In the genomic region with DNA sequence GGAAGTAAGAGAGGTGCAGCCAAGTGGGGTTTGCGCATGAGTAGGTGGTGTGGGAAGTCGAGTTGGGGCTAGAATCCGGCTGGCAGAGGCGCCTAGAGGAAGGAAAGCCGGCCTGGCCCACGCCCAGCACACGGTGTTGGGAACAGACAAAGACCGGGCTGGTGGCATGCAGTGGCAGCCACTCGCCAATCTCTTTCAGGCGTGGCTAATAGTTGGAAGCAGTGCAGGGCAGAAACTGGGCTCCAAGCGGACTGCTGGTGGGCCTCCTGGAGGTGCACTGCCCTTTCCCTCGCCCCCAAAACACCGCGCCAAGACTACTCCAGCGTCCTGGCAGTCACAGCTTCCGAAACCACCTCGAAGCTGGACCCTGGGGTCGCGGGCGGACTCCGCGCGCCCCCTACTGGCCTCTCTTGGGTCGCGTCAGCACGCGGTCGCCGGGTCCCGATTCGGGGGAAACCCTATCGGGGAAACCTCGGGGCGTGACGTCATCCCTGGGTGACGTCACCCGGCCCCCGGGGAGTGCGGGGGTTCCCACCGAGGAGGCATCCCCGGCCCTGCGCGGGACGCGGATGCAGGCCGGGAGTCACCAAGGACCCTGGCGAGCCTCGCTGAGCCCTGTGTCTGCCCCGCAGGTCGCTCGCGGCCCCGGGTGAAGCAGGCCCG, we compare ENCODE assay signal across 8 mouse cellular contexts. TPM values are rescaled to one million over a fixed set of nuclear protein-coding genes. Genes with fewer than 3 reads are reported as not detected.
DNase-seq lines count a peak whose midpoint lies in the region; ATAC-seq and TF ChIP-seq lines count a peak whose summit lies in the region.

No protein-coding gene starts in this region.

- peaks cover 6% of the 10 kb centered on the region; the same call in 1 of the 2 replicates for H3K36me3 ChIP-seq in ES-E14 (ENCODE audit: control insufficient read depth, insufficient read depth, low read length, poor library complexity, severe bottlenecking)
- H3K36me3 ChIP-seq in forebrain, embryonic 10.5 days (replicated peaks): peaks cover 35% of the 10 kb centered on the region
- H3K36me3 ChIP-seq in heart, postnatal 0 days (replicated peaks; ENCODE audit: control insufficient read depth, insufficient read depth, low read length): peaks cover 17% of the 10 kb centered on the region
- peaks cover 10% of the 10 kb centered on the region for H3K36me3 ChIP-seq in lung, embryonic 16.5 days (ENCODE audit: control insufficient read depth, insufficient read depth, low read length)

- DNase-seq in ES-E14 (ENCODE audit: low read depth, low spot score): peak; percentile 68
- peak; percentile 76 for DNase-seq in c-Kit-positive CD71-negative TER-119-negative erythroid progenitor cells, embryonic 14.5 days (ENCODE audit: low read depth)
- DNase-seq in forebrain, embryonic 10.5 days (ENCODE audit: extremely low spot score, low spot score): peak; percentile 94
- peak; percentile 71 for DNase-seq in heart, postnatal 0 days (ENCODE audit: low spot score)
- peak; percentile 79 to 88 for DNase-seq in kidney, postnatal 36 days
- peak; percentile 64 for DNase-seq in ovary, adult 18-20 months (ENCODE audit: low spot score)
- peak; percentile 87 for DNase-seq in thymus, postnatal 14 days

- H3K4me2 ChIP-seq in heart, postnatal 0 days (ENCODE audit: low read depth, low read length): peak overlapping the region; percentile 94
- H3K4me2 ChIP-seq in lung, embryonic 16.5 days (ENCODE audit: low read depth, low read length): peak overlapping the region; percentile 97

- WGBS in forebrain, embryonic 10.5 days: 1% methylated on average over 54 of the region's 54 CpGs
- 1% methylated on average over 50 of the region's 54 CpGs for WGBS in heart, postnatal 0 days
- under 1% methylated on average over 53 of the region's 54 CpGs for whole genome bisulfite sequencing in lung, embryonic 16.5 days

- peaks cover 0 to 3% of the 10 kb centered on the region in 2 experiments; a peak in 2 of 4 replicates for H3K4me1 ChIP-seq in ES-E14 (ENCODE audit: control insufficient read depth in 2 of 2, insufficient read depth in 2 of 2, low read length in 2 of 2, poor library complexity in 1 of 2)
- H3K4me1 ChIP-seq in forebrain, embryonic 10.5 days: peaks cover 100% of the 10 kb centered on the region
- H3K4me1 ChIP-seq in heart, postnatal 0 days (ENCODE audit: control insufficient read depth, insufficient read depth): peaks cover 5% of the 10 kb centered on the region; the same call in 1 of the 2 replicates
- peaks cover 8% of the 10 kb centered on the region for H3K4me1 ChIP-seq in lung, embryonic 16.5 days (replicated peaks; ENCODE audit: control insufficient read depth, insufficient read depth, low read length)

- H3K27ac ChIP-seq in ES-E14 (ENCODE audit: insufficient read depth, low read depth, low read length, poor library complexity, severe bottlenecking): no peak overlapping the region
- H3K27ac ChIP-seq in forebrain, embryonic 10.5 days: peak overlapping the region; percentile 88
- H3K27ac ChIP-seq in heart, postnatal 0 days (ENCODE audit: low read depth): no peak overlapping the region
- H3K27ac ChIP-seq in lung, embryonic 16.5 days (ENCODE audit: low read length): no peak overlapping the region; the same call in 1 of the 2 replicates

- no peaks in the 10 kb centered on the region for H3K9me3 ChIP-seq in ES-E14 (ENCODE audit: control insufficient read depth, insufficient read depth, low read depth, low read length)
- H3K9me3 ChIP-seq in forebrain, embryonic 10.5 days: no peaks in the 10 kb centered on the region
- H3K9me3 ChIP-seq in heart, postnatal 0 days (replicated peaks; ENCODE audit: control insufficient read depth, low read length): no peaks in the 10 kb centered on the region
- no peaks in the 10 kb centered on the region for H3K9me3 ChIP-seq in lung, embryonic 16.5 days (ENCODE audit: control insufficient read depth, low read length)

- peak overlapping the region; percentile 67 to 73 for H3K4me3 ChIP-seq in ES-E14 (ENCODE audit: insufficient read depth in 1 of 2, low read depth in 1 of 2, low read length in 2 of 2, poor library complexity in 1 of 2, severe bottlenecking in 1 of 2)
- peak overlapping the region; percentile 77 for H3K4me3 ChIP-seq in forebrain, embryonic 10.5 days
- H3K4me3 ChIP-seq in heart, postnatal 0 days (ENCODE audit: low read depth, low read length): peak overlapping the region; percentile 53
- peak overlapping the region; percentile 59 for H3K4me3 ChIP-seq in lung, embryonic 16.5 days (ENCODE audit: low read length)

- H3K9ac ChIP-seq in ES-E14 (ENCODE audit: insufficient read depth, low read depth, low read length, poor library complexity, severe bottlenecking): peak overlapping the region; percentile 78
- peak overlapping the region; percentile 37 for H3K9ac ChIP-seq in heart, postnatal 0 days (replicated peaks; ENCODE audit: low read depth, low read length)
- H3K9ac ChIP-seq in lung, embryonic 16.5 days (ENCODE audit: low read length): peak overlapping the region; percentile 63

- 0 out of 2 replicates have a peak, but pooled peaks cover 14% of the 10 kb centered on the region for H3K27me3 ChIP-seq in forebrain, embryonic 10.5 days (ENCODE audit: poor library complexity, severe bottlenecking)
- peaks cover 76% of the 10 kb centered on the region for H3K27me3 ChIP-seq in heart, postnatal 0 days (ENCODE audit: control insufficient read depth, insufficient read depth, low read length)
- peaks cover 3% of the 10 kb centered on the region; the same call in 1 of the 2 replicates for H3K27me3 ChIP-seq in lung, embryonic 16.5 days (ENCODE audit: control insufficient read depth, insufficient read depth, low read depth, low read length)

- TF ChIP-seq CTCF in heart, postnatal 0 days (IDR thresholded peaks at IDR 0.05; ENCODE audit: low read depth): peak; percentile 86

- in situ Hi-C loops in ES-E14 (cut with MboI; ENCODE audit: low sequenced_read_pairs in 2 of 2, unreplicated experiment in 2 of 2): no loop called here

- TF ChIP-seq EP300 in heart, postnatal 0 days (IDR thresholded peaks at IDR 0.05; ENCODE audit: low read depth): no peak

- peak; percentile 70 for ATAC-seq in heart, postnatal 0 days (ENCODE audit: insufficient read depth, low read depth)
- peak; percentile 76 for ATAC-seq in lung, embryonic 16.5 days (ENCODE audit: low read depth)

TF ChIP-seq in ES-E14, 5 proteins besides CTCF, POLR2A, EP300 and RAD21:
- TF ChIP-seq MAFK (IDR thresholded peaks at IDR 0.05; ENCODE audit: insufficient read depth, low read depth, low read length): no peak
- peak; percentile 31; the same call in 1 of the 2 replicates for TF ChIP-seq ZC3H11A (IDR thresholded peaks at IDR 0.05; ENCODE audit: borderline replicate concordance, low read depth, low read length)
- TF ChIP-seq HCFC1 (IDR thresholded peaks at IDR 0.05; ENCODE audit: borderline replicate concordance, insufficient read depth, low read length): peak; percentile 63; the same call in 1 of the 2 replicates

RNA-seq across cellular contexts. Expression of gene Prr7, which starts 7.2 kb away (rescaled TPM):
- 2.5 and 5.8 TPM in 2 replicates for total RNA-seq in ES-E14 (2012; rRNA removed)
- 0.75 and 0.88 TPM in 2 replicates for polyA plus RNA-seq in forebrain, embryonic 10.5 days (2016; fragmentation: Nextera tagmentation; extraction: Ambion mirVana)
- total RNA-seq in heart, postnatal 0 days (2014; rRNA removed; ENCODE audit: low replicate concordance): 3.6 and 8.2 TPM in 2 replicates
- polyA plus RNA-seq in heart, postnatal 0 days (2015; fragmentation: Nextera tagmentation; extraction: Ambion mirVana): 0.08 TPM in 1 of 2 replicates, not detected in the other
- 0.25 and 0.46 TPM in 2 replicates for polyA plus RNA-seq in lung, embryonic 16.5 days (2015; fragmentation: Nextera tagmentation; extraction: Ambion mirVana)

RNA-seq across cellular contexts. Expression of gene Dbn1, which starts 16.6 kb away (rescaled TPM):
- total RNA-seq in ES-E14 (2012; rRNA removed): 77.0 and 83.8 TPM in 2 replicates
- polyA plus RNA-seq in forebrain, embryonic 10.5 days (2016; fragmentation: Nextera tagmentation; extraction: Ambion mirVana): 346 and 355 TPM in 2 replicates
- total RNA-seq in heart, postnatal 0 days (2014; rRNA removed; ENCODE audit: low replicate concordance): 38.5 and 46.0 TPM in 2 replicates
- polyA plus RNA-seq in heart, postnatal 0 days (2015; fragmentation: Nextera tagmentation; extraction: Ambion mirVana): 30.2 and 30.9 TPM in 2 replicates
- 100 and 115 TPM in 2 replicates for polyA plus RNA-seq in lung, embryonic 16.5 days (2015; fragmentation: Nextera tagmentation; extraction: Ambion mirVana)

RNA-seq across cellular contexts. Expression of gene Grk6, which starts 26.4 kb away (rescaled TPM):
- 74.7 and 132 TPM in 2 replicates for total RNA-seq in ES-E14 (2012; rRNA removed)
- polyA plus RNA-seq in forebrain, embryonic 10.5 days (2016; fragmentation: Nextera tagmentation; extraction: Ambion mirVana): 44.8 and 51.1 TPM in 2 replicates
- 27.2 and 44.4 TPM in 2 replicates for total RNA-seq in heart, postnatal 0 days (2014; rRNA removed; ENCODE audit: low replicate concordance)
- polyA plus RNA-seq in heart, postnatal 0 days (2015; fragmentation: Nextera tagmentation; extraction: Ambion mirVana): 10.7 TPM in 2 replicates
- 13.6 and 15.5 TPM in 2 replicates for polyA plus RNA-seq in lung, embryonic 16.5 days (2015; fragmentation: Nextera tagmentation; extraction: Ambion mirVana)

RNA-seq across cellular contexts. Expression of gene Pdlim7, which starts 42.2 kb away (rescaled TPM):
- total RNA-seq in ES-E14 (2012; rRNA removed): 46.7 and 58.2 TPM in 2 replicates
- polyA plus RNA-seq in forebrain, embryonic 10.5 days (2016; fragmentation: Nextera tagmentation; extraction: Ambion mirVana): 200 and 209 TPM in 2 replicates
- total RNA-seq in heart, postnatal 0 days (2014; rRNA removed; ENCODE audit: low replicate concordance): 134 and 186 TPM in 2 replicates
- polyA plus RNA-seq in heart, postnatal 0 days (2015; fragmentation: Nextera tagmentation; extraction: Ambion mirVana): 190 and 210 TPM in 2 replicates
- polyA plus RNA-seq in lung, embryonic 16.5 days (2015; fragmentation: Nextera tagmentation; extraction: Ambion mirVana): 138 and 152 TPM in 2 replicates

RNA-seq across cellular contexts. Expression of gene F12, which starts 44.7 kb away (rescaled TPM):
- not detected in 2 replicates for total RNA-seq in ES-E14 (2012; rRNA removed)
- not detected in 2 replicates for polyA plus RNA-seq in forebrain, embryonic 10.5 days (2016; fragmentation: Nextera tagmentation; extraction: Ambion mirVana)
- total RNA-seq in heart, postnatal 0 days (2014; rRNA removed; ENCODE audit: low replicate concordance): 0.12 TPM in 1 of 2 replicates, not detected in the other
- polyA plus RNA-seq in heart, postnatal 0 days (2015; fragmentation: Nextera tagmentation; extraction: Ambion mirVana): not detected in 2 replicates
- 0.23 and 2.7 TPM in 2 replicates for polyA plus RNA-seq in lung, embryonic 16.5 days (2015; fragmentation: Nextera tagmentation; extraction: Ambion mirVana)
